Mouse (Mus musculus): ENCODE results near the gene Phex.

Gene Phex

GRCm38 (mm10) chrX:157307411-157307810 lies 107.7 kb downstream of the Phex start:
- DNase-seq (ENCODE audit: low read depth, low spot score) = peak; percentile 27

GRCm38 (mm10) chrX:157306796-157307405 lies 108.2 kb downstream of the Phex start:
- DNase-seq (ENCODE audit: low read depth, low spot score) = no peak

DNA sequence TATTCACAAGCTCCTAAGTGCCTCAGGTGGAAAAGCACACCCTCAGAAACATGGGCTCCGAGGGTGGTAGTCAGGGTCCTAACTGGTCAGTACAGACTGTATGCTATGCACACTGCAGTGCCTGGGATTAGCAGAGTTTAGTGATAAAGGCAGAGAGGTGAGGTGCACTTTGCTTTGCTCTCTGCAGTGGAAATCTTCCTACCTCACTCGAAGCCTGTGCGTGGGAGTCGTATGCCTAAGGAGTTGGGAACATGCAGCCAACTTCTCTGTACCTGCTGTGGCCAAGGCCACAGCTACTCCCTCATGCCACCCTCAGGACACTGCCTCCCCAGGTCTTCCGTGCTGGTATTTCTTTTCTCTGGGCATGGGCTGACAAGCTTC lies 109.3 kb downstream of the Phex start:
- no peak for DNase-seq (ENCODE audit: low read depth, low spot score)

- DNase-seq (ENCODE audit: low read depth, low spot score) = no peak
Measured at GRCm38 (mm10) chrX:157305193-157305851, 109.8 kb downstream of the Phex start.

GRCm38 (mm10) chrX:157292411-157292810 lies 122.7 kb downstream of the Phex start:
- no peak for DNase-seq (ENCODE audit: low read depth, low spot score)

DNA sequence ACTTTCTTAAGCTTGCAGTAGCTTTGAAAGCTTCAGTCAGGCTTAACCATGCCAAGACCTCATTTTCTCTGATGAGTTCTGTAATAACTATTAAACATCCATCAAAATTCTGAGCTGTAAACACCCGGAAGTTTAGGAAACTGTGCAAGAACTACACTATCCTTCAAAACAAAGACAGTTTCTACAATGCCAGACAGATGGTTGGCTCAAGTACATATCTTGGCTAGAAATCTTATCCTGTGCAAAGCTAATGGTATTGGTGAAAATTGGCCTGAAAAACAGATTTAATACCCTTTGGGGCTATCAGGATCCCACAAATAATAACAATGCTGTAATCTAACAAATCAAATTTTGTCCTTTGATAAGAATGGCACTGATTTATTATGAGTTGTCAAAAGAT lies 138.5 kb downstream of the Phex start:
- no peak for DNase-seq (ENCODE audit: low read depth, low spot score)

DNA sequence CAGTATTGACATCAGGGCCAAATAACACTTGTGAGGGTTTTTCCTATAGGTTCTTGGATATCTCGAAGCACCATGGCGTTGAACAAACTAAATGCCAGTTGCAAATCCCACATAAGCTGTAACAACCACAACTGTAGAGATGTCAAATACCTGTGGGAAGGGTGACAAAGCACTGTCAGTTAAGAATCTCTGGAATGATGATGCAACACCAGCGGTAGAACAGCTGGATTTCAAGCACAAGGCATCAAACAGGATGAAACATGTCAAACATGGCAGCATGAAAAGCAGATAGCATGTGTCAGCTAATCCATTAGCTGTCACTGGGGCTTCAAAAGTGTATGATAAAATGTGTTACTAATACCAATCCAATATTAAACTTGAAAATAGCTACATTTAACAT lies 141.8 kb downstream of the Phex start:
- no peak for DNase-seq (ENCODE audit: low read depth, low spot score)

GRCm38 (mm10) chrX:157271609-157272008 lies 143.5 kb downstream of the Phex start:
- DNase-seq (ENCODE audit: low read depth, low spot score) = no peak

- DNase-seq (ENCODE audit: low read depth, low spot score) = no peak
Measured at GRCm38 (mm10) chrX:157269726-157270305, 145.3 kb downstream of the Phex start.

- no peak for DNase-seq (ENCODE audit: low read depth, low spot score)
Measured at GRCm38 (mm10) chrX:157268141-157268540, 147.0 kb downstream of the Phex start.

GRCm38 (mm10) chrX:157202736-157203135 lies 212.4 kb downstream of the Phex start:
- DNase-seq (ENCODE audit: low read depth, low spot score) = no peak

- peak; percentile 46 for DNase-seq (ENCODE audit: low read depth, low spot score)
Measured at GRCm38 (mm10) chrX:157184167-157184566, 230.9 kb downstream of the Phex start.

DNA sequence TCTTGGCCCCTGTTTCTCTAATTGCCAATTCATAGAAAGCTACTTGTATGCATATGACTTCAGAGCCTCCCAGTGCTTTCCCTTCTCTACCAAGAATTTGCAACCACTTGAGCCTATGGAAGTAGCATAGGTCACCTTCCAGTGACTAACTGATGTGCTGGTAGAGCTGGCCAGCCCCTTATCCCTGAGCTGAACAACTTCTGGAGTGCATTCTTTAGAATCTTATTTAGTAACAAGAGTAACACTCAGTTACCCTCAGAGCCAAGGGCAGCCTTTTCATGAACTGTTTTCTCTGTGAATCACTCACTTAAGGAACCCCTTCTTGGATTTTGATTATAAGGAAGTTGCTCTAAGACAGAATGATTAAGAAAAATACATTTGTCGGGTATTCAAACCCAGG lies 234.3 kb downstream of the Phex start:
- no peak for DNase-seq (ENCODE audit: low read depth, low spot score)

GRCm38 (mm10) chrX:157164142-157164541 lies 251.0 kb downstream of the Phex start:
- DNase-seq (ENCODE audit: low read depth, low spot score) = no peak

GRCm38 (mm10) chrX:157163394-157163793 lies 251.7 kb downstream of the Phex start:
- DNase-seq (ENCODE audit: low read depth, low spot score) = no peak

GRCm38 (mm10) chrX:157144675-157145074 lies 270.4 kb downstream of the Phex start:
- no peak for DNase-seq (ENCODE audit: low read depth, low spot score)

GRCm38 (mm10) chrX:157139601-157140000 lies 275.5 kb downstream of the Phex start:
- no peak for DNase-seq (ENCODE audit: low read depth, low spot score)
